Mouse (Mus musculus) ovary, adult 10 weeks (tissue): ENCODE measurements around the gene Spata13. TPM values are rescaled to one million over a fixed set of nuclear protein-coding genes. Genes with fewer than 3 reads are reported as not detected.

Experiments used
- polyA plus RNA-seq: library from polyadenylated mRNA; stranded (reverse); fragments of 350-450 nt; fragmentation: Illumina TruSeq; extraction: RNeasy Lipid Tissue Mini Kit (QIAGEN cat#74804); gene quantifications from one replicate; pipeline ENCODE4 v1.2.3, GENCODE M21; 2014

Gene Spata13
- 15.2 TPM for polyA plus RNA-seq

GRCm38 (mm10) chr14:60633961-60634864 lies at the start of gene Spata13:
Gene Spata13 (plus strand): TSS chr14:60634001.

GRCm38 (mm10) chr14:60767884-60768283 lies 134.1 kb downstream of the Spata13 start, which contains the start of gene C1qtnf9:
Gene C1qtnf9 (plus strand): TSS chr14:60768134.

GRCm38 (mm10) chr14:60784427-60785315 lies 150.9 kb downstream of the Spata13 start, which contains the start of gene Mipep:
Gene Mipep (plus strand): TSS chr14:60784573.

Other genes with a start within 250 kb of the Spata13 start
- gene C1qtnf9, start 134.1 kb downstream of the Spata13 start, polyA plus RNA-seq, result 2.6 TPM
- gene Mipep, start 150.6 kb downstream of the Spata13 start, polyA plus RNA-seq, result 31.9 TPM